Mouse (Mus musculus) thymus, postnatal 25 days (tissue): ENCODE results near the gene Olfr596.
"Not testable (repeated sequence)": the region's sequence is repeated elsewhere in the genome, so short reads cannot be mapped to it uniquely, and the experiment has no call there.

Source experiments
- DNase-seq: peaks from one replicate; pipeline ENCODE4 v3.0.0; 2022

Gene Olfr596

DNA sequence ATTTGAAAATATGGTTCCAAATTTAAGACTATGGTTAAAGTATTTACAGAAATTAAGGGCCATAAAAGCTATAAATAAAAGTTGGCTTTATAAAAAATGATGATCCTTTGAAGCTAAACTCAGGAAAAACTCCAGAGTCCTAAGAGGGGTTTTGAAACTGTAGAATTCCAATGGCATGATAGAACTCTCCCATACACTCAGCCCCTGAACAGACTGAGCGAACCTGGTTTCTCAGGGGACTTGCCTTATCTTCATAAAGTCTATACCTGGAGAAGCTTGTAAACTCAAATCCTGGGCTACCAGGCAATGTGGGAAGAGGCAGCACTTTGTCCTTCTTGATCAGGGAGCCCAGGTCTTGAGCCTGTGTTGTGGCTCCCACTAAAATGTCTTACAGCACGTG, at the start of gene Olfr596:
Gene Olfr596, plus strand, starts transcription at position 301 of the 400 bp plus-strand sequence.
- not testable (repeated sequence) for DNase-seq

DNA sequence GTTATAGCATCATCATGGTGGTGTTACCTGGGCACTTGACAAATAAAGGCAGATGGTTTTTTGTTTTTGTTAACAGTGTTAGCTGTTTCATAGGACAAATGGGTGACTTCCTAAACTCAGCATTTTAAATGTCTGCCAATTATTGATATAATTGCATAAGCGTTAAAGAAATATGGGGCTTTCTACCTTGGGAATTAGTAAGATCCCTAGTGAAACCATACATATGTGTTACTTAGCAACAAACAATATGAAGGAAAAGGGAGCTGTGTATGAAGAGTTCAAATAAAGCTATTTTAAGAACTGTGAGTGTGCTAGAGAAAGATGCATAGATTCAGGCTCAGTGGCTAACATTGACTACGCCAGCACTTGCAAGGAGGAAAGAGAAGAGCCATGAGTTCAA, 10.6 kb downstream of the Olfr596 start, which contains the start of gene Olfr597:
Gene Olfr597, plus strand, starts transcription at position 301 of the 400 bp plus-strand sequence.
- not testable (repeated sequence) for DNase-seq

DNA sequence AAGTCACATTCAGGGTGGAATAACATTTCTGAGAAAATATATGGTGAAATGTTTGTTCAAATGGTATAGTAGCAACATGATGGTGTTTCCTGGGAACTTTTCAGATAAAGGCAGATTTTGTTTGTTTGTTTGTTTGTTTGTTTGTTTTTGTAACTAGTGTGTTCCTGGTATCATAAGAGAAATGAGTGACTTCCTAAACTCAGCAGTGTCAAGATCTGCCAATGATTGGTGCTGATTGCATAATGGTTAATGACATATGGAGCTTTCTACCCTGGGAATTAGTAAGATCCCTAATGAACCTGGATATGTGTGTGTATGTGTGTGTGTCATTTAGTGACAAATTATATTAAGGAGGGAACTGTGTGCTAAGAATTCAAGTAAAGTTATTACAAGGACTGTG, 17.8 kb downstream of the Olfr596 start, which contains the start of gene Olfr598:
Gene Olfr598, plus strand, starts transcription at position 301 of the 400 bp plus-strand sequence.
- no peak for DNase-seq

DNA sequence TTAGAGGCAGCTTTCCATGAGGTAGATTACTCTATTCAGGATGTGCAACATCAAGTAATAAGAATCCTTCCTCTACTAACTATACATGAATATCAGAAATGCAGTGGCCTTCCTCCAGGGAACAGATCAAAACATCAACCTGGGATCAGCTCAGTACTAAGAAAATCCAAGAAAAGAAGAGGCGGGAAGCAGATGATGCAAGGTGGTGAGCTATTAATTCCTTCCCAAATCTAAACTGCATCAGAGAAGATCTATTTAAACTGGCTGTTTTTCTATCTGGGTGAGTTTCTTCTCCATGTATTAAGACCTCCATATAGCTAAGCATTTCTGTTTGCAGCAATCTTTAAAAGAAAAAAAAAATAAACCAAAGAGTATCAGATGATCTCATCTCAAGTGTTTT, 30.2 kb downstream of the Olfr596 start, which contains the start of gene Olfr599:
Gene Olfr599, plus strand, starts transcription at position 301 of the 400 bp plus-strand sequence.
- DNase-seq = no peak

DNA sequence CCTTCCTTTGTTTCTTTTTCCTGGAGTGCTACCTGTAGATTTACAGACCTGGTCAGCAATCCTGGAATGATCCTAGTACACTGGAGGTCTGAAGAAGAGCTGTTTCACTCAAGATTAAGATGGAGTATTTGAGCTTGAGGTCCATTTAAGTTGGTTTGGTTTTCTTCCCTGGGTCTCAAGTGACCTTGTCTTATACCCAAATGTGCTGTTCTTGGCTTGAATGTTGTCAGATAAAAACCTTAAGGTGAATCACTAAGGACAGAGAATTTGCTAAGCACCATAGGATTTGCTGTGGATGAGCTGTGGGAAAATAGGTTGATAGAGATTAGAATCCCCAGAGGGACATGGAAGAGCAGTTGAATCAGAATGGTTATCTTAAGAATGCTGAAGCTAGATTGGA, 44.1 kb downstream of the Olfr596 start, which contains the start of gene Olfr600:
Gene Olfr600, minus strand, starts transcription at position 101 of the 400 bp plus-strand sequence.
- no peak for DNase-seq
